Mouse (Mus musculus) limb, embryonic 11.5 days (tissue): ENCODE data around the gene Mon2. TPM values are rescaled to one million over a fixed set of nuclear protein-coding genes. Genes with fewer than 3 reads are reported as not detected.

Source experiments
- ATAC-seq: fragments of 200-750 bp; cut with Nextera tagmentation; 2 replicates; pipeline ENCODE4 v1.8.0; 2017; ENCODE audit warnings: low read depth; ENCODE audit not compliant: insufficient number of reproducible peaks, low FRiP score, low TSS enrichment
- DNase-seq: peaks from one replicate; pipeline ENCODE4 v3.0.0-alpha.2; 2015; ENCODE audit warnings: low spot score
- H3K27ac ChIP-seq: fragments of 300-500 bp; sonication (generic); replicated peaks from 2 replicates; pipeline ENCODE4 v1.5.1; 2014; ENCODE audit warnings: low read depth, mild to moderate bottlenecking, low read length
- H3K27me3 ChIP-seq: fragments of 300-500 bp; sonication (generic); 2 replicates; pipeline ENCODE4 v1.6.1; 2014; ENCODE audit warnings: mild to moderate bottlenecking, low read length, mixed read lengths; ENCODE audit not compliant: control insufficient read depth, insufficient read depth
- H3K36me3 ChIP-seq: fragments of 300-500 bp; sonication (generic); 2 replicates; pipeline ENCODE4 v1.6.1; 2014; ENCODE audit warnings: mild to moderate bottlenecking, low read length, moderate library complexity, mixed read lengths; ENCODE audit not compliant: control insufficient read depth, insufficient read depth
- H3K4me1 ChIP-seq: fragments of 300-500 bp; sonication (generic); 2 replicates; pipeline ENCODE4 v1.6.1; 2014; ENCODE audit warnings: low read length, mixed read lengths; ENCODE audit not compliant: control insufficient read depth, insufficient read depth
- H3K4me2 ChIP-seq: fragments of 300-500 bp; sonication (generic); 2 replicates; pipeline ENCODE4 v1.6.1; 2014; ENCODE audit warnings: low read depth, mild to moderate bottlenecking, moderate library complexity; ENCODE audit not compliant: severe bottlenecking
- H3K4me3 ChIP-seq: fragments of 300-500 bp; sonication (generic); 2 replicates; pipeline ENCODE4 v1.5.1; 2014; ENCODE audit warnings: low read depth, low read length
- H3K9ac ChIP-seq: fragments of 300-500 bp; sonication (generic); 2 replicates; pipeline ENCODE4 v1.6.1; 2014; ENCODE audit warnings: mild to moderate bottlenecking, low read length
- H3K9me3 ChIP-seq: fragments of 300-500 bp; sonication (generic); 2 replicates; pipeline ENCODE4 v1.6.1; 2016; ENCODE audit warnings: low read length; ENCODE audit not compliant: control insufficient read depth
- WGBS: fragments of 180-500 bp; shearing (Covaris S2); extraction: QIAGEN DNeasy Blood & Tissue Kit; methylation state at CpG from one replicate; pipeline ENCODE4 v1.1.7; 2014; 5-methylcytosine and 5-hydroxymethylcytosine counted together
- polyA plus RNA-seq: library from polyadenylated mRNA; unstranded; fragments of >200 nt; fragmentation: Nextera tagmentation; extraction: Ambion mirVana; gene quantifications from 2 replicates; pipeline ENCODE4 v1.2.1, GENCODE M21; 2014

Gene Mon2
- polyA plus RNA-seq: 27.4 and 28.5 TPM in 2 replicates

GRCm38 (mm10) chr10:123076245-123077023 is at the start of gene Mon2:
Mon2 (minus strand) TSS chr10:123076505.
- no peaks in the 10 kb centered on the region for H3K4me1 ChIP-seq
- H3K27me3 ChIP-seq: no peaks in the 10 kb centered on the region
- peak; percentile 96 for DNase-seq
- peak within 1 kb of the TSS; percentile 64 for H3K4me2 ChIP-seq
- no peaks in the 10 kb centered on the region for H3K36me3 ChIP-seq
- peak; percentile 99 for ATAC-seq
- WGBS: under 1% methylated on average over 54 of the region's 58 CpGs
- H3K9me3 ChIP-seq: no peaks in the 10 kb centered on the region
- H3K9ac ChIP-seq: peak within 1 kb of the TSS; percentile 85
- H3K27ac ChIP-seq: peak within 1 kb of the TSS; percentile 44; the same call in 1 of the 2 replicates
- peak within 1 kb of the TSS; percentile 89 for H3K4me3 ChIP-seq

GRCm38 (mm10) chr10:123120666-123121392 is 44.5 kb upstream of the Mon2 start:
- Histone ChIP-seq H3K4me1 (no peaks in the 10 kb centered on the region), H3K9me3 (no peaks in the 10 kb centered on the region), H3K27ac (no peak overlapping the region), H3K9ac (no peak overlapping the region), H3K4me2 (no peak overlapping the region), H3K36me3 (peaks cover 19% of the 10 kb centered on the region), H3K4me3 (no peak overlapping the region), H3K27me3 (no peaks in the 10 kb centered on the region)
- DNase-seq (peak; percentile 12), ATAC-seq (no peak)
- 94% methylated on average over 14 of the region's 14 CpGs for WGBS

GRCm38 (mm10) chr10:123116861-123117260 is 40.6 kb upstream of the Mon2 start:
- H3K9ac ChIP-seq: no peak overlapping the region
- H3K4me1 ChIP-seq: no peaks in the 10 kb centered on the region
- no peak overlapping the region for H3K4me3 ChIP-seq
- ATAC-seq (no peak), DNase-seq (no peak)
- WGBS: 80% methylated on average over 14 of the region's 14 CpGs
- no peaks in the 10 kb centered on the region for H3K9me3 ChIP-seq
- no peak overlapping the region for H3K27ac ChIP-seq
- peaks cover 13% of the 10 kb centered on the region for H3K36me3 ChIP-seq
- H3K27me3 ChIP-seq: no peaks in the 10 kb centered on the region
- no peak overlapping the region for H3K4me2 ChIP-seq

- peaks cover 8% of the 10 kb centered on the region; the same call in 1 of the 2 replicates for H3K36me3 ChIP-seq
- DNase-seq (peak; percentile 7), ATAC-seq (no peak)
- H3K4me3 ChIP-seq: no peak overlapping the region
- H3K4me1 ChIP-seq: no peaks in the 10 kb centered on the region
- H3K27ac ChIP-seq: no peak overlapping the region
- 95% methylated on average over 8 of the region's 8 CpGs for WGBS
- no peaks in the 10 kb centered on the region for H3K27me3 ChIP-seq
- no peak overlapping the region for H3K4me2 ChIP-seq
- no peak overlapping the region for H3K9ac ChIP-seq
- no peaks in the 10 kb centered on the region for H3K9me3 ChIP-seq
Measured at GRCm38 (mm10) chr10:123113466-123113865, 37.2 kb upstream of the Mon2 start.

- peaks cover 8% of the 10 kb centered on the region; the same call in 1 of the 2 replicates for H3K36me3 ChIP-seq
- 95% methylated on average over 9 of the region's 9 CpGs for WGBS
Measured at GRCm38 (mm10) chr10:123112787-123113168, 36.5 kb upstream of the Mon2 start.

GRCm38 (mm10) chr10:123112056-123112786 is 35.9 kb upstream of the Mon2 start:
- WGBS: 92% methylated on average over 11 of the region's 11 CpGs
- Histone ChIP-seq H3K27me3 (no peaks in the 10 kb centered on the region), H3K4me2 (no peak overlapping the region), H3K9ac (no peak overlapping the region), H3K4me3 (no peak overlapping the region), H3K27ac (no peak overlapping the region), H3K4me1 (no peaks in the 10 kb centered on the region), H3K9me3 (no peaks in the 10 kb centered on the region), H3K36me3 (peaks cover 7% of the 10 kb centered on the region; the same call in 1 of the 2 replicates)
- ATAC-seq (no peak), DNase-seq (peak; percentile 13)

More at GRCm38 (mm10) chr10:123112787-123113168, 36.5 kb upstream of the Mon2 start:
- DNase-seq (no peak), ATAC-seq (no peak)
- no peaks in the 10 kb centered on the region for H3K4me1 ChIP-seq
- no peak overlapping the region for H3K4me3 ChIP-seq
- H3K27ac ChIP-seq: no peak overlapping the region
- no peaks in the 10 kb centered on the region for H3K9me3 ChIP-seq
- no peak overlapping the region for H3K4me2 ChIP-seq
- H3K27me3 ChIP-seq: no peaks in the 10 kb centered on the region
- no peak overlapping the region for H3K9ac ChIP-seq

GRCm38 (mm10) chr10:123110548-123110947 is 34.2 kb upstream of the Mon2 start:
- Histone ChIP-seq H3K4me3 (no peak overlapping the region), H3K36me3 (no peaks in the 10 kb centered on the region), H3K4me2 (no peak overlapping the region), H3K27ac (no peak overlapping the region), H3K9ac (no peak overlapping the region), H3K9me3 (no peaks in the 10 kb centered on the region), H3K4me1 (no peaks in the 10 kb centered on the region), H3K27me3 (no peaks in the 10 kb centered on the region)
- no peak for ATAC-seq
- WGBS: 90% methylated on average over 11 of the region's 11 CpGs
- DNase-seq: no peak

GRCm38 (mm10) chr10:123108527-123108926 is 32.2 kb upstream of the Mon2 start:
- no peaks in the 10 kb centered on the region for H3K36me3 ChIP-seq
- no peak for ATAC-seq
- no peak overlapping the region for H3K9ac ChIP-seq
- H3K4me1 ChIP-seq: no peaks in the 10 kb centered on the region
- H3K27ac ChIP-seq: no peak overlapping the region
- H3K27me3 ChIP-seq: no peaks in the 10 kb centered on the region
- DNase-seq: no peak
- H3K4me3 ChIP-seq: no peak overlapping the region
- no peaks in the 10 kb centered on the region for H3K9me3 ChIP-seq
- WGBS: 78% methylated on average over 1 of the region's 1 CpGs
- no peak overlapping the region for H3K4me2 ChIP-seq
